Mouse (Mus musculus) CH12.LX (cell line): ENCODE data around the gene Nthl1. TPM values are rescaled to one million over a fixed set of nuclear protein-coding genes. Genes with fewer than 3 reads are reported as not detected.

ENCODE experiments used
- DNase-seq: peaks from one replicate; pipeline ENCODE4 v3.0.0-alpha.2; 2013; ENCODE audit errors: extremely low read depth
- H3K27ac ChIP-seq: 2 replicates; pipeline ENCODE4 v1.5.1; 2012; ENCODE audit warnings: low read depth, mild to moderate bottlenecking, control low read depth, moderate library complexity; ENCODE audit not compliant: insufficient read depth
- H3K27me3 ChIP-seq: replicated peaks from 2 replicates; pipeline ENCODE3; 2012; ENCODE audit warnings: inconsistent platforms
- H3K36me3 ChIP-seq, 2 experiments: replicated peaks in 1 of 2; 2 replicates each; pipeline versions ENCODE3 to v1.6.1; 2012; ENCODE audit warnings: inconsistent platforms in 1 of 2, low read length in 1 of 2, mild to moderate bottlenecking in 1 of 2, mixed read lengths in 1 of 2, moderate library complexity in 1 of 2; ENCODE audit not compliant: control insufficient read depth in 1 of 2, insufficient read depth in 1 of 2
- H3K4me1 ChIP-seq, 2 experiments: 2 replicates each; pipeline ENCODE4 v1.6.1; 2012; ENCODE audit warnings: inconsistent platforms in 1 of 2, moderate library complexity in 1 of 2; ENCODE audit not compliant: insufficient read depth in 2 of 2, control insufficient read depth in 1 of 2
- H3K4me2 ChIP-seq: 2 replicates; pipeline ENCODE4 v1.6.1; 2012; ENCODE audit warnings: low read depth, mild to moderate bottlenecking, control low read depth; ENCODE audit not compliant: poor library complexity, insufficient read depth, severe bottlenecking
- H3K4me3 ChIP-seq, 3 experiments: fragments of 150-350 bp in 1 of 3; sonication (generic) in 1 of 3; replicated peaks in 1 of 3; 2 replicates each; pipeline versions ENCODE3 to v1.5.1; 2011 to 2012; ENCODE audit warnings: low read depth in 2 of 3, low read length in 2 of 3, mild to moderate bottlenecking in 2 of 3, moderate library complexity in 2 of 3, control low read depth in 1 of 3, improper control_type of control experiment in 1 of 3, inconsistent platforms in 1 of 3, mixed read lengths in 1 of 3; ENCODE audit not compliant: poor library complexity in 1 of 3
- H3K79me2 ChIP-seq: replicated peaks from 2 replicates; pipeline ENCODE4 v1.6.1; 2012; ENCODE audit warnings: mild to moderate bottlenecking, moderate library complexity; ENCODE audit not compliant: control insufficient read depth, poor library complexity, insufficient read depth, severe bottlenecking; ENCODE audit errors: extremely low read depth
- H3K9ac ChIP-seq: 2 replicates; pipeline ENCODE4 v1.6.1; 2012; ENCODE audit warnings: low read depth, mild to moderate bottlenecking, control low read depth, moderate library complexity; ENCODE audit not compliant: insufficient read depth
- H3K9me3 ChIP-seq: replicated peaks from 2 replicates; pipeline ENCODE3; 2012; ENCODE audit warnings: low read length, inconsistent platforms, mixed read lengths
- CHD2 ChIP-seq: IDR thresholded peaks from 2 replicates; pipeline ENCODE4 v1.6.1; 2011; ENCODE audit warnings: low read length, improper control_type of control experiment
- E2F4 ChIP-seq: IDR thresholded peaks from 2 replicates; pipeline ENCODE4 v1.6.1; 2011; ENCODE audit warnings: low read depth, low read length, improper control_type of control experiment; ENCODE audit not compliant: insufficient replicate concordance
- ETS1 ChIP-seq: conservative IDR thresholded peaks from 2 replicates; pipeline ENCODE4 v1.6.1; 2012; ENCODE audit warnings: low read depth, mild to moderate bottlenecking, inconsistent platforms, low read length, improper control_type of control experiment, moderate library complexity
- HCFC1 ChIP-seq: IDR thresholded peaks from 2 replicates; pipeline ENCODE4 v1.6.1; 2012; ENCODE audit warnings: low read depth, mild to moderate bottlenecking, inconsistent platforms, low read length, improper control_type of control experiment
- JUND ChIP-seq: conservative IDR thresholded peaks from 2 replicates; pipeline ENCODE4 v1.6.1; 2011; ENCODE audit warnings: low read depth, low read length, improper control_type of control experiment
- MAFK ChIP-seq: IDR thresholded peaks from 2 replicates; pipeline ENCODE4 v1.6.1; 2011; ENCODE audit warnings: low read length, improper control_type of control experiment; ENCODE audit not compliant: insufficient replicate concordance
- MAX ChIP-seq: IDR thresholded peaks from 2 replicates; pipeline ENCODE4 v1.6.1; 2011; ENCODE audit warnings: low read length, improper control_type of control experiment
- MAZ ChIP-seq: IDR thresholded peaks from 2 replicates; pipeline ENCODE4 v1.6.1; 2012; ENCODE audit warnings: low read depth, mild to moderate bottlenecking, inconsistent platforms, low read length, improper control_type of control experiment, moderate library complexity
- NRF1 ChIP-seq: IDR thresholded peaks from 2 replicates; pipeline ENCODE4 v1.6.1; 2014; ENCODE audit warnings: low read depth, mild to moderate bottlenecking, inconsistent platforms, low read length, improper control_type of control experiment, moderate library complexity
- PAX5 ChIP-seq: IDR thresholded peaks from 2 replicates; pipeline ENCODE4 v1.6.1; 2012; ENCODE audit warnings: low read length, inconsistent platforms, mixed read lengths
- POLR2AphosphoS2 ChIP-seq: IDR thresholded peaks from 2 replicates; pipeline ENCODE4 v1.6.1; 2011; ENCODE audit warnings: low read depth, low read length, improper control_type of control experiment
- RAD21 ChIP-seq: IDR thresholded peaks from 2 replicates; pipeline ENCODE4 v1.6.1; 2011; ENCODE audit warnings: low read depth, mild to moderate bottlenecking, low read length, improper control_type of control experiment, moderate library complexity
- SMC3 ChIP-seq: IDR thresholded peaks from 2 replicates; pipeline ENCODE4 v1.6.1; 2011; ENCODE audit warnings: low read depth, low read length, improper control_type of control experiment
- TBP ChIP-seq: conservative IDR thresholded peaks from 2 replicates; pipeline ENCODE4 v1.6.1; 2011; ENCODE audit warnings: low read depth, low read length, improper control_type of control experiment
- UBTF ChIP-seq: IDR thresholded peaks from 2 replicates; pipeline ENCODE4 v1.6.1; 2012; ENCODE audit warnings: low read depth, mild to moderate bottlenecking, inconsistent platforms, low read length, improper control_type of control experiment, moderate library complexity
- USF1 ChIP-seq: IDR thresholded peaks from 2 replicates; pipeline ENCODE4 v1.6.1; 2014; ENCODE audit warnings: low read depth, mild to moderate bottlenecking, inconsistent platforms, low read length, improper control_type of control experiment
- USF2 ChIP-seq: conservative IDR thresholded peaks from 2 replicates; pipeline ENCODE4 v1.6.1; 2011; ENCODE audit warnings: low read depth, low read length, improper control_type of control experiment
- ZC3H11A ChIP-seq: IDR thresholded peaks from 2 replicates; pipeline ENCODE4 v1.6.1; 2012; ENCODE audit warnings: low read depth, mild to moderate bottlenecking, inconsistent platforms, low read length, improper control_type of control experiment
- ZKSCAN1 ChIP-seq: IDR thresholded peaks from 2 replicates; pipeline ENCODE4 v1.6.1; 2012; ENCODE audit warnings: low read depth, inconsistent platforms, low read length, improper control_type of control experiment, borderline replicate concordance
- ZNF384 ChIP-seq: IDR thresholded peaks from 2 replicates; pipeline ENCODE4 v1.6.1; 2012; ENCODE audit warnings: low read depth, low read length, improper control_type of control experiment, inconsistent platforms
- dilution Hi-C: fragments of 300-500 bp; cut with MboI; formaldehyde crosslinking; loops from 2 replicates; pipeline ENCODE4 v1.14.3; 2020; ENCODE audit warnings: low sequenced_read_pairs; ENCODE audit not compliant: extremely low pct_unique_long_range_greater_than_20kb, extremely low pct_ligation_motif_present
- in situ Hi-C: fragments of 300-500 bp; cut with MboI; formaldehyde crosslinking; loops from 3 replicates; pipeline ENCODE4 v1.14.3; 2019; ENCODE audit warnings: low sequenced_read_pairs, low pct_ligation_motif_present, low pct_unique_long_range_greater_than_20kb, mixed read lengths
- polyA plus RNA-seq: library from polyadenylated mRNA; unstranded; fragments of >175 nt; gene quantifications from 2 replicates; pipeline ENCODE4 v1.2.1, GENCODE M21; 2012; ENCODE audit warnings: low read depth; ENCODE audit not compliant: insufficient read length
- total RNA-seq, 2 experiments: library from RNA; depleted of rRNA; stranded (reverse); fragments of 300-350 nt in 1 of 2; fragments of >200 nt in 1 of 2; gene quantifications; 2 replicates each; pipeline ENCODE4 v1.2.3; 2012 to 2014

The Nthl1 gene
- total and polyA plus RNA-seq, 3 experiments: 20.1 to 24.0 (median 20.4) TPM

GRCm38 (mm10) chr17:24638214-24638613, 5.7 kb downstream of the Nthl1 start:
- H3K4me1 ChIP-seq: peaks cover 1 to 48% of the 10 kb centered on the region in 2 experiments; a peak in 2 of 4 replicates
- no peak overlapping the region for H3K4me3 ChIP-seq
- no peak overlapping the region for H3K27ac ChIP-seq
- H3K9me3 ChIP-seq: no peaks in the 10 kb centered on the region
- TF ChIP-seq TBP (no peak), JUND (no peak), MAZ (no peak), SMC3 (no peak), POLR2AphosphoS2 (no peak), RAD21 (no peak), ZNF384 (no peak), ETS1 (no peak), MAX (no peak), ZKSCAN1 (no peak), USF2 (no peak), PAX5 (no peak)
- dilution Hi-C loops (no loop called here), in situ Hi-C loops (no loop called here)
- no peak for DNase-seq
- peaks cover 0 to 60% of the 10 kb centered on the region in 2 experiments for H3K36me3 ChIP-seq
- no peak overlapping the region for H3K9ac ChIP-seq
- no peaks in the 10 kb centered on the region for H3K79me2 ChIP-seq
- no peak overlapping the region for H3K4me2 ChIP-seq
- no peaks in the 10 kb centered on the region for H3K27me3 ChIP-seq

DNA sequence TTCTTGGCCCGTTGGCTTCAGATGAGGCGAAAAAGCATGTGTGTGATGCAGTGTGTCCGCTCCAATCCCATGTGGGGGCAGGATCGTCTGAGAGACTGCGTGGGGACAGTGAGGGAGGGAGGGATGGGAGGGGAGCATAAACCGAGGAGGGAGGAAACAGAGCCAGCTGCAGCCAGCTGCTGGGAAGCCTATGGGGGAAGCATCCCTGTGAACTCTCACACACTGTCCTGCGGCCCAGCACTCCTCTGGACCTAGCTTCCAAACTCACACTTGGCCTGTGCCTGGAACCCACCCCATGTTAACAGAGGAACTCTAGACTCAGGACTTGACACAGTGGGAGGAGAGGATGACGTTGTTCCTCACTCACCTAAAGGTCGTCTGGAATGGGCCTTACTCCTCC, 6.4 kb downstream of the Nthl1 start:
- Histone ChIP-seq H3K79me2 (no peaks in the 10 kb centered on the region), H3K4me2 (no peak overlapping the region), H3K27ac (no peak overlapping the region), H3K9me3 (no peaks in the 10 kb centered on the region), H3K27me3 (no peaks in the 10 kb centered on the region)
- in situ Hi-C loops: no loop called here
- TF ChIP-seq E2F4 (no peak), MAZ (no peak), ZC3H11A (no peak), ETS1 (no peak), CHD2 (no peak), MAFK (no peak), USF1 (no peak), RAD21 (no peak), HCFC1 (no peak), NRF1 (no peak), JUND (no peak), PAX5 (no peak), UBTF (no peak), MAX (no peak)
- TF ChIP-seq, all 38 proteins: peak for 0
- DNase-seq: no peak
- dilution Hi-C loops: no loop called here
- no peak overlapping the region for H3K4me3 ChIP-seq
- H3K4me1 ChIP-seq: peaks cover 0 to 48% of the 10 kb centered on the region in 2 experiments; a peak in 2 of 4 replicates
- H3K9ac ChIP-seq: no peak overlapping the region
- peaks cover 0 to 59% of the 10 kb centered on the region in 2 experiments for H3K36me3 ChIP-seq
